Mouse (Mus musculus): ENCODE results near the gene Cul9. TPM values are rescaled to one million over a fixed set of nuclear protein-coding genes. Genes with fewer than 3 reads are reported as not detected.

Cul9 gene
- 0.24 and 0.45 TPM in 2 replicates for total RNA-seq (2014; fragmentation: Nextera tagmentation)
- total RNA-seq (2017), result 0.76 and 0.81 TPM in 2 replicates
- 0.66 and 0.70 TPM in 2 replicates for polyA plus RNA-seq (2012)

- H3K27me3 ChIP-seq (ENCODE audit: insufficient read depth, low read length), result peaks cover 17% of the 10 kb centered on the region; the same call in 1 of the 2 replicates
- peaks cover 50% of the 10 kb centered on the region for H3K36me3 ChIP-seq (replicated peaks)
- TF ChIP-seq CTCF (IDR thresholded peaks at IDR 0.05; ENCODE audit: low read depth, low read length), result no peak
- no peak for TF ChIP-seq POLR2AphosphoS5 (IDR thresholded peaks at IDR 0.05; ENCODE audit: insufficient replicate concordance, low read depth, low read length)
- TF ChIP-seq GATA1 (IDR thresholded peaks at IDR 0.05; ENCODE audit: borderline replicate concordance, low read length), result no peak
- no peak for TF ChIP-seq TAL1 (conservative IDR thresholded peaks at IDR 0.05; ENCODE audit: low read depth, low read length)
- TF ChIP-seq GATA2 (IDR thresholded peaks at IDR 0.05; ENCODE audit: borderline replicate concordance, low read depth, low read length), result no peak
- ATAC-seq (ENCODE audit: extremely low read depth, insufficient number of reproducible peaks, low FRiP score, poor library complexity, severe bottlenecking) (no peak), DNase-seq (ENCODE audit: low spot score) (peak; percentile 21)
- no peaks in the 10 kb centered on the region for H3K9me3 ChIP-seq (replicated peaks)
- H3K4me3 ChIP-seq (ENCODE audit: low read depth, low read length), result peak within 1 kb of the TSS; percentile 68
- H3K4me1 ChIP-seq (ENCODE audit: insufficient read depth, low read depth, low read length), result peaks cover 42% of the 10 kb centered on the region
Measured at GRCm38 (mm10) chr17:46545813-46546564, at the start of gene Cul9. TSS of gene Cul9 (minus strand) at chr17:46546388.

GRCm38 (mm10) chr17:46595336-46595735 is 49.1 kb upstream of the Cul9 start:
- no peak for TF ChIP-seq TAL1 (conservative IDR thresholded peaks at IDR 0.05; ENCODE audit: low read depth, low read length)
- TF ChIP-seq CTCF (IDR thresholded peaks at IDR 0.05; ENCODE audit: low read depth, low read length), result no peak
- no peak for TF ChIP-seq POLR2AphosphoS5 (IDR thresholded peaks at IDR 0.05; ENCODE audit: insufficient replicate concordance, low read depth, low read length)
- TF ChIP-seq GATA2 (IDR thresholded peaks at IDR 0.05; ENCODE audit: borderline replicate concordance, low read depth, low read length), result no peak
- no peak for TF ChIP-seq GATA1 (IDR thresholded peaks at IDR 0.05; ENCODE audit: borderline replicate concordance, low read length)
- no peaks in the 10 kb centered on the region for H3K9me3 ChIP-seq (replicated peaks)
- ATAC-seq (ENCODE audit: extremely low read depth, insufficient number of reproducible peaks, low FRiP score, poor library complexity, severe bottlenecking) (no peak), DNase-seq (ENCODE audit: low spot score) (no peak)
- H3K4me3 ChIP-seq (ENCODE audit: low read depth, low read length), result no peak overlapping the region
- H3K27me3 ChIP-seq (ENCODE audit: insufficient read depth, low read length), result peaks cover 13% of the 10 kb centered on the region; the same call in 1 of the 2 replicates
- no peaks in the 10 kb centered on the region for H3K4me1 ChIP-seq (ENCODE audit: insufficient read depth, low read depth, low read length)
- no peaks in the 10 kb centered on the region for H3K36me3 ChIP-seq (replicated peaks)

- TF ChIP-seq GATA1 (IDR thresholded peaks at IDR 0.05; ENCODE audit: borderline replicate concordance, low read length) (no peak), CTCF (IDR thresholded peaks at IDR 0.05; ENCODE audit: low read depth, low read length) (no peak), TAL1 (conservative IDR thresholded peaks at IDR 0.05; ENCODE audit: low read depth, low read length) (no peak), GATA2 (IDR thresholded peaks at IDR 0.05; ENCODE audit: borderline replicate concordance, low read depth, low read length) (no peak), POLR2AphosphoS5 (IDR thresholded peaks at IDR 0.05; ENCODE audit: insufficient replicate concordance, low read depth, low read length) (no peak)
- peaks cover 19% of the 10 kb centered on the region; the same call in 1 of the 2 replicates for H3K27me3 ChIP-seq (ENCODE audit: insufficient read depth, low read length)
- no peaks in the 10 kb centered on the region for H3K4me1 ChIP-seq (ENCODE audit: insufficient read depth, low read depth, low read length)
- no peak for DNase-seq (ENCODE audit: low spot score)
- no peak overlapping the region for H3K4me3 ChIP-seq (ENCODE audit: low read depth, low read length)
- H3K36me3 ChIP-seq (replicated peaks), result no peaks in the 10 kb centered on the region
- H3K9me3 ChIP-seq (replicated peaks), result no peaks in the 10 kb centered on the region
- no peak for ATAC-seq (ENCODE audit: extremely low read depth, insufficient number of reproducible peaks, low FRiP score, poor library complexity, severe bottlenecking)
Measured at GRCm38 (mm10) chr17:46594606-46595005, 48.4 kb upstream of the Cul9 start.

GRCm38 (mm10) chr17:46593124-46593523 is 46.9 kb upstream of the Cul9 start:
- DNase-seq (ENCODE audit: low spot score), result no peak
- ATAC-seq (ENCODE audit: extremely low read depth, insufficient number of reproducible peaks, low FRiP score, poor library complexity, severe bottlenecking), result no peak
- no peaks in the 10 kb centered on the region for H3K36me3 ChIP-seq (replicated peaks)
- TF ChIP-seq GATA1 (IDR thresholded peaks at IDR 0.05; ENCODE audit: borderline replicate concordance, low read length) (no peak), POLR2AphosphoS5 (IDR thresholded peaks at IDR 0.05; ENCODE audit: insufficient replicate concordance, low read depth, low read length) (no peak), GATA2 (IDR thresholded peaks at IDR 0.05; ENCODE audit: borderline replicate concordance, low read depth, low read length) (no peak), TAL1 (conservative IDR thresholded peaks at IDR 0.05; ENCODE audit: low read depth, low read length) (no peak), CTCF (IDR thresholded peaks at IDR 0.05; ENCODE audit: low read depth, low read length) (no peak)
- H3K4me1 ChIP-seq (ENCODE audit: insufficient read depth, low read depth, low read length), result no peaks in the 10 kb centered on the region
- peaks cover 16% of the 10 kb centered on the region; the same call in 1 of the 2 replicates for H3K27me3 ChIP-seq (ENCODE audit: insufficient read depth, low read length)
- no peaks in the 10 kb centered on the region for H3K9me3 ChIP-seq (replicated peaks)
- no peak overlapping the region for H3K4me3 ChIP-seq (ENCODE audit: low read depth, low read length)

GRCm38 (mm10) chr17:46591406-46591805 is 45.2 kb upstream of the Cul9 start:
- DNase-seq (ENCODE audit: low spot score) (no peak), ATAC-seq (ENCODE audit: extremely low read depth, insufficient number of reproducible peaks, low FRiP score, poor library complexity, severe bottlenecking) (no peak)
- Histone ChIP-seq H3K9me3 (replicated peaks) (no peaks in the 10 kb centered on the region), H3K4me3 (ENCODE audit: low read depth, low read length) (no peak overlapping the region), H3K36me3 (replicated peaks) (no peaks in the 10 kb centered on the region), H3K27me3 (ENCODE audit: insufficient read depth, low read length) (peaks cover 16% of the 10 kb centered on the region; the same call in 1 of the 2 replicates), H3K4me1 (ENCODE audit: insufficient read depth, low read depth, low read length) (no peaks in the 10 kb centered on the region)
- TF ChIP-seq CTCF (IDR thresholded peaks at IDR 0.05; ENCODE audit: low read depth, low read length) (no peak), POLR2AphosphoS5 (IDR thresholded peaks at IDR 0.05; ENCODE audit: insufficient replicate concordance, low read depth, low read length) (no peak), GATA2 (IDR thresholded peaks at IDR 0.05; ENCODE audit: borderline replicate concordance, low read depth, low read length) (no peak), GATA1 (IDR thresholded peaks at IDR 0.05; ENCODE audit: borderline replicate concordance, low read length) (no peak), TAL1 (conservative IDR thresholded peaks at IDR 0.05; ENCODE audit: low read depth, low read length) (no peak)

- TF ChIP-seq TAL1 (conservative IDR thresholded peaks at IDR 0.05; ENCODE audit: low read depth, low read length) (no peak), CTCF (IDR thresholded peaks at IDR 0.05; ENCODE audit: low read depth, low read length) (no peak), POLR2AphosphoS5 (IDR thresholded peaks at IDR 0.05; ENCODE audit: insufficient replicate concordance, low read depth, low read length) (no peak), GATA1 (IDR thresholded peaks at IDR 0.05; ENCODE audit: borderline replicate concordance, low read length) (no peak), GATA2 (IDR thresholded peaks at IDR 0.05; ENCODE audit: borderline replicate concordance, low read depth, low read length) (no peak)
- H3K27me3 ChIP-seq (ENCODE audit: insufficient read depth, low read length), result peaks cover 20% of the 10 kb centered on the region; the same call in 1 of the 2 replicates
- H3K4me1 ChIP-seq (ENCODE audit: insufficient read depth, low read depth, low read length), result no peaks in the 10 kb centered on the region
- H3K9me3 ChIP-seq (replicated peaks), result no peaks in the 10 kb centered on the region
- DNase-seq (ENCODE audit: low spot score) (no peak), ATAC-seq (ENCODE audit: extremely low read depth, insufficient number of reproducible peaks, low FRiP score, poor library complexity, severe bottlenecking) (no peak)
- no peak overlapping the region for H3K4me3 ChIP-seq (ENCODE audit: low read depth, low read length)
- H3K36me3 ChIP-seq (replicated peaks), result no peaks in the 10 kb centered on the region
Measured at GRCm38 (mm10) chr17:46590439-46590838, 44.3 kb upstream of the Cul9 start.
